23 mouse cellular contexts compared by ENCODE assay signal in genomic region chr13:32763141-32763540, GRCm38 (mm10). TPM values are rescaled to one million over a fixed set of nuclear protein-coding genes. Genes with fewer than 3 reads are reported as not detected.
DNase-seq lines count a peak whose midpoint lies in the region; ATAC-seq and TF ChIP-seq lines count a peak whose summit lies in the region.
"Had no signal": no experiment of that assay in that cellular context is flagged by ENCODE, and none has a peak within 500 bp of the region (broad histone marks: within the 10 kb centered on the region; RNA-seq: fewer than 3 reads in every experiment).

No protein-coding gene starts in this region.

- no peak overlapping the region for H3K4me3 ChIP-seq in heart, adult 2 months
- no peak overlapping the region for H3K4me3 ChIP-seq in heart, embryonic 11.5 days (ENCODE audit: low read depth, low read length)
- H3K4me3 ChIP-seq: embryonic facial prominence, embryonic 12.5 days; intestine, embryonic 15.5 days; liver, embryonic 12.5 days; midbrain, embryonic 10.5 days had no signal

- peak overlapping the region; percentile 89 for H3K27ac ChIP-seq in heart, adult 2 months
- no peak overlapping the region for H3K27ac ChIP-seq in heart, embryonic 11.5 days (ENCODE audit: low read depth, low read length)
- H3K27ac ChIP-seq: embryonic facial prominence, embryonic 12.5 days; hindbrain, embryonic 14.5 days; intestine, embryonic 15.5 days; liver, embryonic 12.5 days; midbrain, embryonic 10.5 days; stomach, postnatal 0 days had no signal

- peaks cover 43% of the 10 kb centered on the region for H3K36me3 ChIP-seq in heart, adult 2 months (ENCODE audit: control insufficient read depth, insufficient read depth, low read length)
- no peaks in the 10 kb centered on the region for H3K36me3 ChIP-seq in heart, embryonic 11.5 days (ENCODE audit: control insufficient read depth, insufficient read depth, low read length)
- H3K36me3 ChIP-seq: embryonic facial prominence, embryonic 12.5 days; intestine, embryonic 15.5 days; liver, embryonic 12.5 days; midbrain, embryonic 10.5 days had no signal

- H3K4me1 ChIP-seq in heart, adult 2 months (ENCODE audit: control insufficient read depth, insufficient read depth, low read length), result peaks cover 21% of the 10 kb centered on the region
- peaks cover 12% of the 10 kb centered on the region; the same call in 1 of the 2 replicates for H3K4me1 ChIP-seq in heart, embryonic 11.5 days (ENCODE audit: control insufficient read depth, insufficient read depth, low read length)
- H3K4me1 ChIP-seq: embryonic facial prominence, embryonic 12.5 days; intestine, embryonic 15.5 days; liver, embryonic 12.5 days had no signal

- H3K4me2 ChIP-seq in heart, embryonic 11.5 days, result no peak overlapping the region
- H3K4me2 ChIP-seq: embryonic facial prominence, embryonic 12.5 days; hindbrain, embryonic 14.5 days; intestine, embryonic 15.5 days; liver, embryonic 12.5 days had no signal

- H3K9me3 ChIP-seq in heart, embryonic 11.5 days (replicated peaks; ENCODE audit: control insufficient read depth, low read length), result no peaks in the 10 kb centered on the region
- H3K9me3 ChIP-seq: embryonic facial prominence, embryonic 12.5 days; intestine, embryonic 15.5 days; liver, embryonic 12.5 days; midbrain, embryonic 10.5 days had no signal

- no peaks in the 10 kb centered on the region for H3K27me3 ChIP-seq in heart, adult 2 months (ENCODE audit: control insufficient read depth, insufficient read depth, low read length)
- H3K27me3 ChIP-seq in heart, embryonic 11.5 days (ENCODE audit: control insufficient read depth, insufficient read depth, low read length), result no peaks in the 10 kb centered on the region
- H3K27me3 ChIP-seq: embryonic facial prominence, embryonic 12.5 days; intestine, embryonic 15.5 days; liver, embryonic 12.5 days had no signal

- WGBS in heart, adult 2 months, result 33% methylated on average over 3 of the region's 3 CpGs
- 72% methylated on average over 3 of the region's 3 CpGs for WGBS in heart, embryonic 11.5 days (ENCODE audit: insufficient replicate concordance)

- peak; percentile 98 for TF ChIP-seq EP300 in heart, adult 2 months (IDR thresholded peaks at IDR 0.05; ENCODE audit: insufficient read depth, low read depth, low read length)

- TF ChIP-seq POLR2A in heart, adult 2 months (IDR thresholded peaks at IDR 0.05; ENCODE audit: insufficient read depth, low read depth, low read length), result peak; percentile 67

- intact Hi-C loops in heart, adult 2 months (cut with DNase I), result loop anchor here (10.0 kb wide), 1 partner anchor 162 kb away; no protein-coding TSS in a partner anchor
- intact Hi-C loops in gastrocnemius, postnatal 14 days (cut with DNase I; ENCODE audit: low total_unique reads), result no loop called here
- intact Hi-C loops in heart, postnatal 25 days (cut with DNase I), result no loop called here

- TF ChIP-seq CTCF in heart, adult 2 months (IDR thresholded peaks at IDR 0.05), result no peak

- peaks cover 3% of the 10 kb centered on the region; the same call in 1 of the 2 replicates for H3K79me2 ChIP-seq in heart, adult 2 months (replicated peaks; ENCODE audit: control insufficient read depth, insufficient read depth, low read length)

- peak; percentile 61 to 80 for DNase-seq in heart, adult 2 months
- DNase-seq in adrenal gland, postnatal 10 days, result peak; percentile 70
- peak; percentile 65 for DNase-seq in gastrocnemius, postnatal 14 days
- peak; percentile 55 for DNase-seq in heart, postnatal 25 days (ENCODE audit: low spot score)
- no peak for DNase-seq in yolk sac, embryonic 10.5 days (ENCODE audit: low spot score)
- no peak for DNase-seq in thymus, postnatal 10 days (ENCODE audit: low spot score in 2 of 2)
- no peak for DNase-seq in cerebellum, postnatal 14 days
- DNase-seq: B cell, adult 2 months; left cerebral cortex, postnatal 4 days; thymus, postnatal 25 days had no signal

- peak overlapping the region; percentile 38; the same call in 1 of the 2 replicates for H3K9ac ChIP-seq in heart, adult 2 months (ENCODE audit: low read depth, low read length)
- H3K9ac ChIP-seq in heart, embryonic 11.5 days (ENCODE audit: low read depth, low read length), result no peak overlapping the region
- H3K9ac ChIP-seq: embryonic facial prominence, embryonic 12.5 days; hindbrain, embryonic 14.5 days; intestine, embryonic 15.5 days; liver, embryonic 12.5 days had no signal

- no peak for ATAC-seq in heart, embryonic 11.5 days (replicated peaks; ENCODE audit: insufficient number of reproducible peaks, low FRiP score, low TSS enrichment)
- ATAC-seq: intestine, embryonic 15.5 days; liver, embryonic 12.5 days had no signal

RNA-seq across cellular contexts. Expression of gene Mylk4, which starts 20.6 kb away (rescaled TPM):
- 100 to 1,000 TPM; 262 to 290 TPM for total RNA-seq in heart, adult 2 months (2021)
- 59.5 and 115 TPM in 2 replicates for polyA plus RNA-seq in heart, adult 2 months (2012; rRNA removed)
- polyA plus RNA-seq in heart, embryonic 11.5 days (2014; fragmentation: Nextera tagmentation; extraction: Ambion mirVana), result 0.16 TPM in 1 of 2 replicates, not detected in the other
- total RNA-seq in adrenal gland, postnatal 10 days (2021), result 10 to 100 TPM in 1 of 2 experiments, 1 to 10 TPM in 1; 4.5 to 17.1 TPM
- total RNA-seq in gastrocnemius, postnatal 14 days (2021), result 100 to 1,000 TPM; 102 to 239 TPM
- 100 to 1,000 TPM; 303 to 406 TPM for total RNA-seq in heart, postnatal 25 days (2021)
- total RNA-seq: common myeloid progenitor, adult 5-6 weeks; left cerebral cortex, adult 18-20 months had no signal
- polyA plus RNA-seq: midbrain, embryonic 10.5 days had no signal

RNA-seq across cellular contexts. Expression of gene Wrnip1, which starts 38.7 kb away (rescaled TPM):
- 10 to 100 TPM; 21.3 to 21.7 TPM for total RNA-seq in heart, adult 2 months (2021)
- polyA plus RNA-seq in heart, adult 2 months (2012; rRNA removed), result 17.4 and 32.9 TPM in 2 replicates
- 14.2 and 14.6 TPM in 2 replicates for polyA plus RNA-seq in heart, embryonic 11.5 days (2014; fragmentation: Nextera tagmentation; extraction: Ambion mirVana)
- 10 to 100 TPM; 36.3 to 39.9 TPM for total RNA-seq in adrenal gland, postnatal 10 days (2021)
- 10 to 100 TPM in 1 of 2 experiments, 1 to 10 TPM in 1; 9.5 to 11.1 TPM for total RNA-seq in gastrocnemius, postnatal 14 days (2021)
- total RNA-seq in heart, postnatal 25 days (2021), result 10 to 100 TPM; 18.5 to 27.1 TPM

RNA-seq across cellular contexts. Expression of gene D930007J09Rik, which starts 39.5 kb away (rescaled TPM):
- total RNA-seq in heart, adult 2 months (2021), result not detected
- polyA plus RNA-seq in heart, adult 2 months (2012; rRNA removed), result not detected in 2 replicates
- polyA plus RNA-seq in heart, embryonic 11.5 days (2014; fragmentation: Nextera tagmentation; extraction: Ambion mirVana), result not detected in 2 replicates
- total RNA-seq in adrenal gland, postnatal 10 days (2021), result not detected
- total RNA-seq in gastrocnemius, postnatal 14 days (2021), result not detected
- total RNA-seq in heart, postnatal 25 days (2021), result not detected
- total RNA-seq: common myeloid progenitor, adult 5-6 weeks had no signal
- polyA plus RNA-seq: embryonic facial prominence, embryonic 12.5 days; heart, embryonic 14.5 days; hindbrain, embryonic 14.5 days; intestine, embryonic 15.5 days; kidney, embryonic 16.5 days; liver, embryonic 12.5 days; lung, embryonic 16.5 days; midbrain, embryonic 10.5 days; neural tube, embryonic 11.5 days; stomach, postnatal 0 days had no signal

Comparison
In these comparisons a context has a peak if more than half of its experiments do, and no peak if none do; other contexts are left out.
1. DNase-seq: peak in heart, adult 2 months (2 of 2), adrenal gland, postnatal 10 days (single experiment), gastrocnemius, postnatal 14 days (single experiment) and heart, postnatal 25 days (single experiment); none in yolk sac, embryonic 10.5 days (single experiment), thymus, postnatal 10 days (0 of 2) and cerebellum, postnatal 14 days (0 of 2).
2. RNA of gene Mylk4, which starts 20.6 kb away (total RNA-seq): 303 to 406 TPM in heart, postnatal 25 days, 262 to 290 TPM in heart, adult 2 months and 102 to 239 TPM in gastrocnemius, postnatal 14 days; 4.5 to 17.1 TPM in adrenal gland, postnatal 10 days; every median in the first group is over 4 times any median in the second.